Mouse (Mus musculus): ENCODE measurements around the gene Arel1. TPM values are rescaled to one million over a fixed set of nuclear protein-coding genes. Genes with fewer than 3 reads are reported as not detected.
A peak's percentile ranks its signal among the peaks of the same experiment; 100 is the strongest.

Gene Arel1
- 9.4 and 11.5 TPM in 2 replicates for polyA plus RNA-seq (2015; fragmentation: Nextera tagmentation; extraction: Ambion mirVana)

GRCm38 (mm10) chr12:84970428-84971096 is at the start of gene Arel1, which contains the start of gene Fcf1:
Gene Arel1, minus strand, starts transcription at chr12:84970900.
Gene Fcf1, plus strand, starts transcription at chr12:84970897.
- Histone ChIP-seq H3K27me3 (no peaks in the 10 kb centered on the region), H3K9me3 (no peaks in the 10 kb centered on the region), H3K27ac (peak within 1 kb of the TSS; percentile 47; the same call in 1 of the 2 replicates), H3K4me2 (peak within 1 kb of the TSS; percentile 80), H3K4me1 (peaks cover 19% of the 10 kb centered on the region), H3K9ac (peak within 1 kb of the TSS; percentile 62), H3K36me3 (peaks cover 21% of the 10 kb centered on the region), H3K4me3 (peak within 1 kb of the TSS; percentile 85)
- WGBS = under 1% methylated on average over 42 of the region's 42 CpGs
- ATAC-seq (ENCODE audit: insufficient number of reproducible peaks, low FRiP score, low TSS enrichment, low read depth) = no peak

GRCm38 (mm10) chr12:85012185-85012584 is 41.5 kb upstream of the Arel1 start:
- no peak for ATAC-seq (ENCODE audit: insufficient number of reproducible peaks, low FRiP score, low TSS enrichment, low read depth)
- Histone ChIP-seq H3K9ac (no peak overlapping the region), H3K9me3 (no peaks in the 10 kb centered on the region), H3K36me3 (peaks cover 36% of the 10 kb centered on the region), H3K4me1 (no peaks in the 10 kb centered on the region), H3K27ac (no peak overlapping the region), H3K4me3 (no peak overlapping the region), H3K27me3 (no peaks in the 10 kb centered on the region), H3K4me2 (no peak overlapping the region)
- WGBS = 91% methylated on average over 2 of the region's 2 CpGs

DNA sequence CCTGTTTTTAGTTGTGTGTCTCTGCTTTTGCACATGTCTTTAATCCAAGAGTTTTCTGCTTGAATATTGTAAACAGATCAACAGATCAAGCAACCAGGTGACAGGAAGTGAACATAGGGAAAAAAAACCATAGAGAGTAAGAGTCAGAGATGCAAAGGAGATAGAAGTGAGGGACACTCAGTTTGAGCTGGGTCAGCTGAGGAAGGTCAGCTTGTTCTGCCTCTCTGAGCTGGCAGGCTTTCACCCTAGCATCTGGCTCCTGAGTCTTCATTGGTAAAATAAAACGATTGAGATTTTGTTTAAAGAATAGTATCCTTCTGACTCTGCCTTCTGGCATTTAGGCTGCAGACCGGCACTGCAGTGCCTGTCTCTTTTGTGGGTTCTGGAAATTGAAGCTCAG is 39.8 kb upstream of the Arel1 start:
- Histone ChIP-seq H3K4me1 (no peaks in the 10 kb centered on the region), H3K9ac (no peak overlapping the region), H3K4me2 (no peak overlapping the region), H3K27ac (no peak overlapping the region), H3K4me3 (no peak overlapping the region), H3K9me3 (no peaks in the 10 kb centered on the region), H3K27me3 (no peaks in the 10 kb centered on the region), H3K36me3 (peaks cover 28% of the 10 kb centered on the region)
- no peak for ATAC-seq (ENCODE audit: insufficient number of reproducible peaks, low FRiP score, low TSS enrichment, low read depth)
- 85% methylated on average over 2 of the region's 2 CpGs for WGBS

- no peak for ATAC-seq (ENCODE audit: insufficient number of reproducible peaks, low FRiP score, low TSS enrichment, low read depth)
- Histone ChIP-seq H3K9me3 (no peaks in the 10 kb centered on the region), H3K27me3 (no peaks in the 10 kb centered on the region), H3K36me3 (peaks cover 26% of the 10 kb centered on the region), H3K4me1 (no peaks in the 10 kb centered on the region), H3K9ac (no peak overlapping the region), H3K4me2 (no peak overlapping the region), H3K4me3 (no peak overlapping the region), H3K27ac (no peak overlapping the region)
- 82% methylated on average over 1 of the region's 1 CpGs for WGBS
These were observed 39.1 kb upstream of the Arel1 start for GRCm38 (mm10) chr12:85009776-85010175.

- Histone ChIP-seq H3K4me1 (no peaks in the 10 kb centered on the region), H3K9me3 (no peaks in the 10 kb centered on the region), H3K27ac (no peak overlapping the region), H3K36me3 (0 out of 2 replicates have a peak, but pooled peaks cover 5% of the 10 kb centered on the region), H3K4me2 (no peak overlapping the region), H3K27me3 (no peaks in the 10 kb centered on the region), H3K9ac (no peak overlapping the region), H3K4me3 (no peak overlapping the region)
- no peak for ATAC-seq (ENCODE audit: insufficient number of reproducible peaks, low FRiP score, low TSS enrichment, low read depth)
These were observed 36.3 kb upstream of the Arel1 start for GRCm38 (mm10) chr12:85007021-85007420.

- Histone ChIP-seq H3K9ac (no peak overlapping the region), H3K4me3 (no peak overlapping the region), H3K27ac (no peak overlapping the region), H3K4me1 (no peaks in the 10 kb centered on the region), H3K9me3 (no peaks in the 10 kb centered on the region), H3K36me3 (0 out of 2 replicates have a peak, but pooled peaks cover 5% of the 10 kb centered on the region), H3K4me2 (no peak overlapping the region), H3K27me3 (no peaks in the 10 kb centered on the region)
- 88% methylated on average over 1 of the region's 1 CpGs for WGBS
- ATAC-seq (ENCODE audit: insufficient number of reproducible peaks, low FRiP score, low TSS enrichment, low read depth) = no peak
These were observed 35.5 kb upstream of the Arel1 start for GRCm38 (mm10) chr12:85006206-85006605.

- H3K9ac ChIP-seq = no peak overlapping the region
- H3K36me3 ChIP-seq = no peaks in the 10 kb centered on the region
- H3K4me1 ChIP-seq = peaks cover 20% of the 10 kb centered on the region
- H3K27me3 ChIP-seq = no peaks in the 10 kb centered on the region
- H3K4me3 ChIP-seq = 0 out of 2 replicates have a peak overlapping the region, but pooled peaks have one; percentile 96
- H3K9me3 ChIP-seq = no peaks in the 10 kb centered on the region
- 0 out of 2 replicates have a peak overlapping the region, but pooled peaks have one; percentile 83 for H3K4me2 ChIP-seq
- no peak overlapping the region for H3K27ac ChIP-seq
- ATAC-seq (ENCODE audit: insufficient number of reproducible peaks, low FRiP score, low TSS enrichment, low read depth) = no peak
These were observed 28.4 kb upstream of the Arel1 start for GRCm38 (mm10) chr12:84999053-84999452.

- peak; percentile 23; the same call in 1 of the 2 replicates for ATAC-seq (ENCODE audit: insufficient number of reproducible peaks, low FRiP score, low TSS enrichment, low read depth)
- H3K27me3 ChIP-seq = no peaks in the 10 kb centered on the region
- H3K36me3 ChIP-seq = no peaks in the 10 kb centered on the region
- no peaks in the 10 kb centered on the region for H3K9me3 ChIP-seq
- H3K9ac ChIP-seq = peak overlapping the region; percentile 91
- H3K4me2 ChIP-seq = peak overlapping the region; percentile 83
- peak overlapping the region; percentile 96 for H3K4me3 ChIP-seq
- peak overlapping the region; percentile 90 for H3K27ac ChIP-seq
- H3K4me1 ChIP-seq = peaks cover 20% of the 10 kb centered on the region
- under 1% methylated on average over 43 of the region's 44 CpGs for WGBS
These were observed 26.1 kb upstream of the Arel1 start for GRCm38 (mm10) chr12:84996501-84997398.

GRCm38 (mm10) chr12:84996083-84996496 is 25.4 kb upstream of the Arel1 start, which contains the start of gene Ylpm1:
Gene Ylpm1, plus strand, starts transcription at chr12:84996321.
- H3K4me1 ChIP-seq = peaks cover 20% of the 10 kb centered on the region
- 0% methylated on average over 45 of the region's 45 CpGs for WGBS
- peak; percentile 98 for ATAC-seq (ENCODE audit: insufficient number of reproducible peaks, low FRiP score, low TSS enrichment, low read depth)
- peak within 1 kb of the TSS; percentile 83 for H3K4me2 ChIP-seq
- peak within 1 kb of the TSS; percentile 90 for H3K27ac ChIP-seq
- no peaks in the 10 kb centered on the region for H3K36me3 ChIP-seq
- H3K27me3 ChIP-seq = no peaks in the 10 kb centered on the region
- peak within 1 kb of the TSS; percentile 96 for H3K4me3 ChIP-seq
- H3K9ac ChIP-seq = peak within 1 kb of the TSS; percentile 91
- H3K9me3 ChIP-seq = no peaks in the 10 kb centered on the region

GRCm38 (mm10) chr12:84995112-84995761 is 24.5 kb upstream of the Arel1 start:
- Histone ChIP-seq H3K27ac (peak overlapping the region; percentile 33; the same call in 1 of the 2 replicates), H3K4me1 (peaks cover 20% of the 10 kb centered on the region), H3K27me3 (no peaks in the 10 kb centered on the region), H3K9ac (no peak overlapping the region), H3K36me3 (no peaks in the 10 kb centered on the region), H3K4me3 (peak overlapping the region; percentile 96; the same call in 1 of the 2 replicates), H3K4me2 (peak overlapping the region; percentile 17; the same call in 1 of the 2 replicates), H3K9me3 (no peaks in the 10 kb centered on the region)
- WGBS = 87% methylated on average over 8 of the region's 9 CpGs
- no peak for ATAC-seq (ENCODE audit: insufficient number of reproducible peaks, low FRiP score, low TSS enrichment, low read depth)

DNA sequence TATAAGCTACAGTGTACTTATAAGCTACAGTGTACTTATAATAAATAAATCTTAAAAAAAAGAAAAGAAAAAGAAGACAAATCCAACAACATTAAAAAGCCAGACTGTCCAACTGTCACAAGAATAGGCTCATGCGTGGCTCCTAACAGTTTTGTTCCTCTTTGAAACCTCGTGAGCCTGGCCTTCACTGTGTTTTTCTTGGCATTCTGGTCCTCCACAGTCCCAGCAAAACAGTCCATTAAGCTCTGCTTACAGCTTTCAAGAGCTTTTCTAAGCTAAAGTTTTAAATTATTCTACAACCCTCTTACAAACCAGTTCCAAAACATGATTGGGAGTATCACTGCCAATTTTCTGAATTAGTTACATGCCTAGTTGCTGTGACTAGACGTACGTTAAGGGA is 18.8 kb upstream of the Arel1 start:
- H3K27ac ChIP-seq = no peak overlapping the region
- H3K27me3 ChIP-seq = no peaks in the 10 kb centered on the region
- H3K4me2 ChIP-seq = no peak overlapping the region
- no peaks in the 10 kb centered on the region for H3K9me3 ChIP-seq
- no peak overlapping the region for H3K9ac ChIP-seq
- no peak overlapping the region for H3K4me3 ChIP-seq
- ATAC-seq (ENCODE audit: insufficient number of reproducible peaks, low FRiP score, low TSS enrichment, low read depth) = no peak
- peaks cover 7% of the 10 kb centered on the region; the same call in 1 of the 2 replicates for H3K36me3 ChIP-seq
- no peaks in the 10 kb centered on the region for H3K4me1 ChIP-seq
- WGBS = 51% methylated on average over 4 of the region's 4 CpGs
